Mouse (Mus musculus): Measurements from ENCODE around the gene Plscr3.

- no peak for TF ChIP-seq CTCF (IDR thresholded peaks at IDR 0.05; ENCODE audit: low read depth, low read length)
- TF ChIP-seq POLR2A (IDR thresholded peaks at IDR 0.05; ENCODE audit: extremely low read depth, insufficient read depth, low read length) = 0 out of 2 replicates have a peak, but pooled peaks have one; percentile 33
These were observed 43.5 kb upstream of the Plscr3 start for GRCm38 (mm10) chr11:69802648-69803105.
